Mouse (Mus musculus) heart, postnatal 36 days (tissue): ENCODE measurements at regions not wholly inside any gene's neighbourhood (a gene's known extent, or its start where the extent isn't known, plus 50 kb on each side); places are given as distances from the start of the nearest gene placed in this dataset.
A peak's percentile ranks its signal among the peaks of the same experiment; 100 is the strongest.

Experiments used
- DNase-seq, 2 experiments: peaks; one replicate each; pipeline ENCODE4 v3.0.0; 2021 to 2022
- intact Hi-C: fragments of 180-260 bp; cut with DNase I; formaldehyde crosslinking; loops from one replicate; pipeline ENCODE4 v1.15.1; 2025

- peak in 1 of 2 experiments; percentile 19 for DNase-seq
- intact Hi-C loops: no loop called here
Measured at GRCm38 (mm10) chr7:66492748-66493147, 65.4 kb upstream of the Aldh1a3 start.

GRCm38 (mm10) chr7:66491501-66491900 lies 64.2 kb upstream of the Aldh1a3 start:
- no peak for DNase-seq
- intact Hi-C loops: no loop called here

GRCm38 (mm10) chr7:66490073-66490472 lies 62.8 kb upstream of the Aldh1a3 start:
- no peak for DNase-seq
- intact Hi-C loops: no loop called here

- intact Hi-C loops: no loop called here
- DNase-seq: no peak
Measured at GRCm38 (mm10) chr7:66487751-66488150, 60.4 kb upstream of the Aldh1a3 start.

- intact Hi-C loops: no loop called here
- DNase-seq: no peak
Measured at GRCm38 (mm10) chr7:66480446-66480845, 53.1 kb upstream of the Aldh1a3 start.

GRCm38 (mm10) chr7:66479321-66479720 lies 52.0 kb upstream of the Aldh1a3 start:
- intact Hi-C loops: no loop called here
- no peak for DNase-seq

GRCm38 (mm10) chr7:66478106-66478505 lies 50.8 kb upstream of the Aldh1a3 start:
- no peak for DNase-seq
- intact Hi-C loops: no loop called here

- intact Hi-C loops: no loop called here
- peak in 1 of 2 experiments; percentile 3 for DNase-seq
Measured at GRCm38 (mm10) chr7:66477475-66477874, 50.2 kb upstream of the Aldh1a3 start.
